Mouse (Mus musculus) spleen, postnatal 0 days (tissue): ENCODE measurements around the gene Chka. TPM values are rescaled to one million over a fixed set of nuclear protein-coding genes. Genes with fewer than 3 reads are reported as not detected.

Source experiments
- polyA plus RNA-seq: library from polyadenylated mRNA; unstranded; fragments of >200 nt; fragmentation: Nextera tagmentation; extraction: Ambion mirVana; gene quantifications from 2 replicates; pipeline ENCODE4 v1.2.1, GENCODE M21; 2015

The Chka gene
- 11.0 and 14.0 TPM in 2 replicates for polyA plus RNA-seq

DNA sequence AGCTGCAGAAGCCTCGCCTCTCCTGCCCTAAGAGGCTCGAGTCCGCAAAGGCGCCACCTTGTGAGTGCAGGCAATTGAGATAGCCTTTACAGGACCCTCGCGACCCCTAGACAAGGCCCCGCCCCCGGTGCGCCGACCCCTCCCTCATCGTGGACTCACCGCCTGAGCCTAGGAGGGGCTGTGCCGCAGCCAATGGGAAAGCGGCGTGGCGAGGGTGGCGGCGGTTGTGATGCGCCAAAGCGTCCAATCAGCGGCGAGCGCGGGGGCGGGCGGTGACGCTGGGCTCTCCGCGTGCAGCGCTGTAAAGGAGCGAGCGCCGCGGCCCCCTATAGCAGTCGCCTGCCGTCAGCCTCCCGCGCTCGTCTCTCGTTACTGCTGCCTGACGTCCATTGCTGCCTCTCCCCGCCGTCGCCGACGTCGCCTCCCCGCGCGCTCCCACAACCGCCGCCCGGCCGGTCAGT is at the start of gene Chka:
Gene Chka, plus strand, starts transcription at position 272 of the 461 bp plus-strand sequence.

GRCm38 (mm10) chr19:3906795-3907786 is 55.5 kb downstream of the Chka start, which contains the start of gene Tcirg1:
Gene Tcirg1 (minus strand): TSS chr19:3907133.

DNA sequence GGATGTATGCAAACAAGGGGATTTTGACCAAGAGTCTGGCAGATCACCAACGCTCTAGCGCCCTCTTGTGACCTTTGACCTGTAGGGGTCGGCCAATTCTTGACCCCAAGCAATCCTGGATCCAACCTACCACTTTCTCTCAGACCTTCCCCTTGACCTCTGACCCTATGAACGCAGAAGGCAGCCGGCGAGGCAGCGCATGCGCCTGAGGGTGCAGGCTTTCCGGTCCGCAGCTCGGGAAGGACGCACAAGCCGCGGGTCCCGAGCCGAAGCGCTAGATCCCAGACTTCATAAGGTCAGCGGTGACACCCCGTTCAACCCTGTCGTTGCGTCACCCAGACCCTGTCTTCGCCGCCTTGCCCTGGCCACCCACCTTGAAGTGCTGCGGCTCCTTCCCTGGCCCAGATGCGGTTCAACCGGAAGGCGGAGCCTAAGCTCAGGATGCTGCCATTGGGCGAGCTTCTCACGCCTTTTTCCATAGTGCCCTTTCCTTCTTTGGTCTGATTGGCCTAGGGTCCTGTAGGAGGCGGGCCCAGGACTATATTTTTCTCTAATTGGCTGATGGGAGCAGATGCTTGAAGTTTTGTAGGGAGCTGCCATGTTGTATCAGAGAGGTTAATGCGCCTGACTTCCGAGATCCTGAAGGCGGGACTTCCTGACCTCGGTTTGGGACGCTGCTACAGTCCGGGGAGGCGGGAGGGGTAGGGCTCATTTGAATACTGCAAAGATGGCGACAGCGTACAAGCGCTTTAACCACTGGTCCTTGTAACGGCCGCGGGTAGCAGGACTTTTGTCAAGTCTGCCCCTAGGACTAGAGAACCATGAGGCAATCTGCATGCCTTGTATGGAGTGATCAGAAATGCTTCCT is 61.0 kb downstream of the Chka start, which contains the start of gene Ndufs8:
Gene Ndufs8, minus strand, starts transcription at position 438 of the 868 bp plus-strand sequence.

DNA sequence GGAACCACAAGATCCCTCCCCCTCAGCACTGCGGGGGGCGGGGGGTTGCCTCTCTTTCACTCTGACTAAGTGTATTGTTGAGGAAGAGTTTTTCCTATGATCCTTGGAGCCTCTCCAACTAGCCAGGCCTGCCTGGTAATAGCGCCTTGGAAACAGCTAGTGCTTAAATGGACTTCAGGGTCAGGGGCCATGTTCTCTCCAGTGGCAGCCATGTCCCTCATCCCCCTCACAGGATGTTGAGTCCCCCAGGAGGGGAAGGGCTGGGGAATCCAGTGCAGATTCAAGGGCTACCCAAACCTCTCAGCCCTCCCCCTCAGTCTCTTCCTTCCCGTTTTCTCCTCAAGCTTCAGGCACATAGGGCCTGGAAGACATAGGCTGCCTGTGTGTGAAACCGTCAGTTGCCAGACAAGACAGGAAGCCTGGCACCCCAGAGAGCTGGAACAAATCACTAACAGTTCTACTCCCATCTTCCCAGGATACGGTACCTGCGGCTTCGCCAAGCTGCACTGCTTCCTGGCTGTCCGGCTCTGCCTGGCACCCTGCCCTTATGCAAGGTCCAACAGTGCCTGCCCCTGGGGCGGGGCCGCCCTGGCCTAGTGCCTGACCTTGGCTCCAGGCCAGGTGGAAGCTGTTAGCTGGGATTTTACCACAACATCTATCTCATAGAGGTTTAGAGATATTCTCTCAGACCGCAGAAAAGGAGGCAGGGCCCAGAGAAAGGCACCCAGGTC is 77.8 kb downstream of the Chka start, which contains the start of gene Aldh3b1:
Gene Aldh3b1, minus strand, starts transcription at position 598 of the 731 bp plus-strand sequence.

GRCm38 (mm10) chr19:3935032-3935895 is 83.7 kb downstream of the Chka start, which contains the start of gene Unc93b1:
Gene Unc93b1 (plus strand): TSS chr19:3935186.

Other genes starting within 250 kb of the Chka start
- 1.6 and 2.3 TPM in 2 replicates for gene Lrp5, start 165.2 kb upstream of the Chka start, polyA plus RNA-seq
- 8.9 and 10.1 TPM in 2 replicates for gene 1810055G02Rik, start 143.5 kb upstream of the Chka start, polyA plus RNA-seq
- 9.7 and 11.8 TPM in 2 replicates for gene Kmt5b, start 84.4 kb upstream of the Chka start, polyA plus RNA-seq
- gene Tcirg1, start 55.4 kb downstream of the Chka start, polyA plus RNA-seq: 23.3 and 40.3 TPM in 2 replicates
- 167 and 176 TPM in 2 replicates for gene Ndufs8, start 61.0 kb downstream of the Chka start, polyA plus RNA-seq
- 12.5 and 18.9 TPM in 2 replicates for gene Aldh3b1, start 78.0 kb downstream of the Chka start, polyA plus RNA-seq
- gene Unc93b1, start 83.4 kb downstream of the Chka start, polyA plus RNA-seq: 48.2 and 70.6 TPM in 2 replicates
- 0.08 and 0.15 TPM in 2 replicates for gene Aldh3b3, start 106.9 kb downstream of the Chka start, polyA plus RNA-seq
- 0.45 and 0.91 TPM in 2 replicates for gene Aldh3b2, start 120.6 kb downstream of the Chka start, polyA plus RNA-seq
- gene Acy3, start 134.8 kb downstream of the Chka start, polyA plus RNA-seq: 7.9 and 9.8 TPM in 2 replicates
- 0.06 TPM in 1 of 2 replicates, not detected in the other for gene Tbx10, start 141.0 kb downstream of the Chka start, polyA plus RNA-seq
- 20.8 and 22.9 TPM in 2 replicates for gene Nudt8, start 148.8 kb downstream of the Chka start, polyA plus RNA-seq
- gene Gm49405, start 148.9 kb downstream of the Chka start, polyA plus RNA-seq: 0.71 and 0.87 TPM in 2 replicates
- gene Doc2g, start 151.5 kb downstream of the Chka start, polyA plus RNA-seq: 1.3 and 1.6 TPM in 2 replicates
- gene Ndufv1, start 161.0 kb downstream of the Chka start, polyA plus RNA-seq: 162 and 170 TPM in 2 replicates
- 309 and 335 TPM in 2 replicates for gene Gstp1, start 186.2 kb downstream of the Chka start, polyA plus RNA-seq
- 7.4 and 12.0 TPM in 2 replicates for gene Gstp2, start 194.2 kb downstream of the Chka start, polyA plus RNA-seq
- gene Gstp3, start 207.8 kb downstream of the Chka start, polyA plus RNA-seq: 30.1 and 31.1 TPM in 2 replicates
- gene Cabp2, start 229.8 kb downstream of the Chka start, polyA plus RNA-seq: 0.19 TPM in 1 of 2 replicates, not detected in the other
- gene Cdk2ap2, start 245.4 kb downstream of the Chka start, polyA plus RNA-seq: 172 and 193 TPM in 2 replicates
- gene Pitpnm1, start 248.2 kb downstream of the Chka start, polyA plus RNA-seq: 16.6 and 22.5 TPM in 2 replicates